Mouse (Mus musculus): ENCODE results near the gene AC124502.3.
"Not testable (repeated sequence)": the region's sequence is repeated elsewhere in the genome, so short reads cannot be mapped to it uniquely, and the experiment has no call there.

The AC124502.3 gene

DNA sequence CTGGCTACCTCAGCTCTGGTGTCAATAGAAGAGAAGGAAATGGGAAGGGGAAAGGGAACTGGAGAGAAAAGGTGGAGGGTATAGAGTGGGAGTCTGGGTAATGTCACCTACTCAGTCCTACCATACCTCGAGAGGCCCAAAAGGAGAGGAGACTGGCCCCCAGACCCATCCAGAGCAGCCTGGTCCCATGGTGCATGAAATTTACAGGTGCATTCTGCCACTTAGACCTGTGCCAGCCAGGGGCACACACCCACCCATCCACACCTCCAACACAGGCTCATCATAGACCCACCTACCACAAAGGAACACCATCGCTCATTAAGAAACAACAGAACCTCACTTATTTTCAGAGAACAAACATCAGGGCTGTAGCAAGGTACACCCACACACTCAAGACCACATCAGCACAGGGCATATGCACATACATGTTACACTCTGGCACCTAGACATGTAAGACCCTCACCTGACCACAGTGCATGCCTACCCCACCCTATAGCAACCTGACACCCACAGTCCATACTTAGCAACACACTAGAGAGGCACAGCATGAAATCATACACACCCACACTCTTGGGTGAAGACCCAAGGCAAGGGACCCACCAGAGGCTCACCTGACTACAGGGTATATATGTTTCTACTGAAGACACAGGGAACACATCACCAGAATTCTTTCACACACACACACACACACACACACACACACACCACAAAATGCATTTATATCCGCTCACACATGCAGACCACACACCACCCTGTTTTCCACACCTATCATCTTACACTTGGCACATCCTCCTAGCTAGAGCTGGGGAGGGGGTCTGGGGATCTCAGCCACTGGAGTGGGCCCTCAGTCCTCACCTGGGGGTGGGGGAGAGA is 45.5 kb downstream of the AC124502.3 start:
- DNase-seq (ENCODE audit: low read depth in 1 of 2, low spot score in 2 of 2): no peak

DNA sequence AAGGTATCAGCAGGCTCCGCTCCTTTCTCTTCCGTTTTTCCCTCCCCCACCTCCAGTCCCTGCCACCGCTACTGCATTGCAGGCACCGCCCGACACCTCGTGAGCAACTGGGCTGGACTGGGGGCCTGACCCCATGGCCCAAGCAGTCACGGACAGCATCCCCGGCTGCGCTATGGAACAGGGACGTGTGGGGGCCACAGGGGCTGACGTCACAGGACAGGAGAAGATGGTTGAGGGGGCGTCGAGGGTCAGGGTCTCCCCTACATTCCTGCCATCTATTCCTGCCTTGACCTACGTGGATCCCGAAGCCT is 46.1 kb downstream of the AC124502.3 start:
- no peak for DNase-seq (ENCODE audit: low read depth in 1 of 2, low spot score in 2 of 2)

DNA sequence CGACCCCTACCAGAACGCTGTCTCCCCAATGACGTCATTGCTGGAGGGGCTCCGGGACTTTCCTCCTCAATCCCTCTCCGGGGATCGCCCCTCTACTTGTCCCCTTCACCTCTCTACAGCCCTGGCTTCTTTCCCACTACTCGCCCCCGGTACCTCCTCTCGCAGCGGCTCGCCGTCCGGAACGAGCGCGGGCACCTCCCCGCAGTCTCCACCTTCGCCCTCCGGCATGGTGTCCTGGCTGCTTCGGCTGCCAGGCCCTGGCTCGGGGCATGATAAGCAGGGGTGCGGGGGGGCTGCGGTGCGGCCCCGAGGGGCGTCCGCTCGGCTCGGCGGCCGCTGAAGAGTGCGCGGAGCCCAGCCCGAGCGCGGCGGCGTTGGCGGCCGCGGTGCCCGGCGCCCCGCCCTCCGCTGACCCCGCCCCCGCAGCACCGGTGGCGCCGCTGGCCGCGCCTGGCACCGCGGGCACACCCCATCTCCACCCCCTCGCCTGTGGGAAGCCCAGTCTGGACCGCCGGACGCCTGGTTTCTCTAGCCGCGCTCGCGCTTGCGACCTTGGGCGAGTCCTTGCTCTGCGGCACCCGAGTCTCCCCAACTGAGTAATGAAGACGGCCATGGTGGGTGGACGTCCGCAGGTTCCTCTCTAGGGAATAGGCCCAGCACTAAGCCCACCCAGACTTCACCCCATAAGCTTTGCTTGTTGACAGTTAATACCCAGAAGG is 46.6 kb downstream of the AC124502.3 start, which contains the start of gene Tmem151a:
Gene Tmem151a (minus strand): TSS at position 387 of the 719 bp plus-strand sequence.
- DNase-seq (ENCODE audit: low read depth in 1 of 2, low spot score in 2 of 2): no peak

DNA sequence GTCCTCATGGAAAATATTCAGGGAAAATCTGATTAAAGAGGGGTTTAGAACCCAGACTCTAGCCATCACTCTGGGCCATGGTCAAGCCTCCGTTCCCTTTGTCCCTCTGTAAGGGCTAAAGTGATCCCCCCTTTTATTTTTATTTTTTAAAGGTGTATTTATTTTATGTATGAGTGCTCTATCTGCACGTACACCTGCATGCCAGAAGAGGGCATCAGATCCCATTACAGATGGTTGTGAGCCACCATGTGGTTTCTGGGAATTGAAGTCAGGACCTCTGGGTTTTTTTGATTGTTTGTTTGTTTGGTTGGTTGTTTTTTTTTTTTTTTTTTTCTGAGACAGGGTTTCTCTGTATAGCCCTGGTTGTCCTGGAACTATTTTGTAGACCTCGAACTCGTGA is 47.8 kb downstream of the AC124502.3 start:
- DNase-seq (ENCODE audit: low read depth in 1 of 2, low spot score in 2 of 2): not testable (repeated sequence)

DNA sequence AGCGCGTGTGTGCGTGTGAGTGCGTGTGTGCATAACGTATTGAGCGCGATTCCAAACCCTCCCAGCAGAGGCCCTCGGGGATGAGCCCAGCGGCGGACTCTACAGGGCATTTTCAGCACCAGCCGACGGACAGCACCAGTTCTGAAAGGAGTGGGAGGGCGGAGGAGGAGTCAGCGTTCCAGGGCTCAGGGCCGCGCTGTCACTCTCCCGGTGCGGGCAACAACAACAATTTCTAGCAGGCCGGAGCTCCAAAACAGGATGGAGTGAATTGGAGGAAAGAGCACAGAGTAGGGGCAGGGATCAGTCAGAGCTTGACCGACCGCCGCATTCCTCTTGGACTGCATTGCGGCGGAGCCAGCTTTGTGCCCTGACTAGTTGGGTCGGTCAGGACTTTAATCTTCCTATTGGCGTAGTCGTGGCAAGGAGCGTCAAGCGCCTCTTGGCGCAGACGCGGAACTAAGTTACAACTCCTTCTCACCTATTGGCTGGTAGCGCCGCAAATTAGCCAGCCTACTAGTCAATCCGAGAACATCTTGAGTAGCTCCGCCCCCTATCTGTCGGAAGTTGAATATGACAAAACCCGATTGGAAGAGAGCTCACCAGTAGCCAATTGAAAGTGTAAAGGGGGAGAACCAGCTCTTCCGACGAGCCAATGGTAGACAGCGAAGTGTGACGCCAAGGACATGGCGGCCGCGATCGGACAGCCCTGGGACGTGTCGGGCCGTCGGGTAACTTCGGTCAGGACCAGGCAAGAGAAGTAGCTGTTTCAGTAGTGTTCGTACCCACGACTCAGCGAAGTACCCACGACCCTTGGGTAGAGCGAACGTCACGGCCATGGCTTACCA is 49.4 kb downstream of the AC124502.3 start, which contains the start of gene Yif1a:
Gene Yif1a (plus strand): TSS at position 655 of the 845 bp plus-strand sequence.
- peak; percentile 88 to 90 for DNase-seq (ENCODE audit: low read depth in 1 of 2, low spot score in 2 of 2)

DNA sequence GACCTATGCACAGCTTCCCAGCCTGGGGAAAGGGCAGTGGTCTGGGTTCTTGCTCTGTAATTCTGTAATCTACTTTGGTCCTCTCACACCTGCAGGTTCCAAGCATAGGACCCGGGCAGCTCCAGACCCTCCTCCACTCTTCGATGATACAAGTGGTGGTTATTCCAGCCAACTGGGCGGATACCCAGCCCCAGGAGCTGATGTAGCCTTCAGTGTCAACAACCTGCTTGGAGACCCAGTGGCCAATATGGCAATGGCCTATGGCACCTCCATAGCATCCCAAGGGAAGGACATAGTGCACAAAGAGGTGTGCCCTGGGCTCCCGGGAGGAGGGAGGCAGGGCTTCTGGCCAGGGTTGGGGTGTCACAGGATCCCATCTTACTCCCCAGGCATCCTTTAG is 50.6 kb downstream of the AC124502.3 start:
- DNase-seq (ENCODE audit: low read depth in 1 of 2, low spot score in 2 of 2): no peak

DNA sequence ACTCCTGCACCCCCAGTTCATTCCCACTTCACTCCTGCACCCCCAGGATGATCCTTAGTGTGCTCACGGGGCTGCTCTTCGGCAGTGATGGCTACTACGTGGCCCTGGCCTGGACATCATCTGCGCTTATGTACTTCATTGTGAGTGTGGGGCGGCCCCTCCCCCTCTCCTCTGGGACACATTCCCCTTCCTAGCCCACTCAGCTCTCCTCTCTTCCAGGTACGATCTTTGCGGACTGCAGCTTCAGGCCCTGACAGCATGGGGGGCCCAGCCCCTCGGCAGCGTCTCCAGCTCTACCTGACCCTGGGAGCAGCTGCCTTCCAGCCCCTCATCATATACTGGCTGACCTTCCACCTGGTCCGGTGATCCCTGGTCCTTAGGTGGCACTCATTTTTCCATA is 53.4 kb downstream of the AC124502.3 start:
- DNase-seq (ENCODE audit: low read depth in 1 of 2, low spot score in 2 of 2): no peak

DNA sequence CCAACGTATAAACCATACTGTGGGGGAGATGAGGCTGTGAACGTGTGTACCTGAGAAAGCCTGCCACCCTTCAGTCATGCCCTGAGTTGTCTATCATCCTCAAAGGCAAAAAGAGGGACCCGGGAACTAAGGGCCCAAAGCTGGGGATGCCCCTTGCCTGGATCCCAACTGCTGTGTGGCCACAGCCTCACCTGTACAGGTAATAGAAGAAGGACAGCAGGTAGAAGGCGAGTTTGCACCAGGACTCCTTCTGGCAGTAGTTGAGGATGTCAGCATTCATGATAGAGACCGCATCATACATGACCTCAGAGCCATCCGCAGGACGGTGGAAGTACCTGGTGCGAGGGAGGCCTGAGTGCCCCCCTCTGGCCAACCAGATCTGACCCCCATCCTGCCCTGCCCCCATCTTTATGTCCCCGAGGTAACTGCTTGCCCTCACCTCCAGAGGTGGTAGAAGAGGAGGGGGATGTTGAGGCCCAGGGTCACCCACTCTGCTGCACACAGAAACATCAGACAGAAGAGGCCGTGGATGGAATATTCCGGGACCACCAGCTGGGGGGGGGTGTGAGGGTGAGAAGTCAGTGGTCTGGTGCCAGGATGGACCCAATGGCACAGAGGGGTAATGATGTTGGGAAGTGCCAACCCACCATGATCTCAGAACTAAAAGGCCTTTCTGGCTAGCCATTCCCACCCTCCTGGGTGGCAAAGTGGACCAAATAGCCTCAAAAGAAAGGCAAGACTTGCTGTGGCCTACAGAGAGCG is 55.0 kb downstream of the AC124502.3 start:
- no peak for DNase-seq (ENCODE audit: low read depth in 1 of 2, low spot score in 2 of 2)

DNA sequence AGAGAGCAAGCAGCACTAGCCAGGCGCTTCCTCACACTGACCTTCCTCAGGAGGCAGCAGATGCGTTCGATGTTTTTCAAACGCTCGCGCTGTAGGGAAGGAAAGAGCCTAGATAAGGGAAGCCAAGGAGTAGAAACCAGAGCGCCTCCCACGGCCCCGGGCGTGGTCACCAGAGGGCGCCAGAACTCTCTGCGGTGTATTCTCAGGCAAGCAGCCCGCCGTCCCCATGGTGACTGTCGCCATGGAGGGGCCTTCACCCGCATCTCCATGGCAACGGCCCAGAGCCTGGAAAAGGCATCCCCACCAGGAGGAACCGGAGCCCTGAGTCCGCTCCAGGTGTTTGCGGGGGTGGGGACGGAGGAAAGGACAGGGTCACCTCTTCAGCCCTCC is 55.5 kb downstream of the AC124502.3 start:
- DNase-seq (ENCODE audit: low read depth in 1 of 2, low spot score in 2 of 2): peak; percentile 66 to 76

DNA sequence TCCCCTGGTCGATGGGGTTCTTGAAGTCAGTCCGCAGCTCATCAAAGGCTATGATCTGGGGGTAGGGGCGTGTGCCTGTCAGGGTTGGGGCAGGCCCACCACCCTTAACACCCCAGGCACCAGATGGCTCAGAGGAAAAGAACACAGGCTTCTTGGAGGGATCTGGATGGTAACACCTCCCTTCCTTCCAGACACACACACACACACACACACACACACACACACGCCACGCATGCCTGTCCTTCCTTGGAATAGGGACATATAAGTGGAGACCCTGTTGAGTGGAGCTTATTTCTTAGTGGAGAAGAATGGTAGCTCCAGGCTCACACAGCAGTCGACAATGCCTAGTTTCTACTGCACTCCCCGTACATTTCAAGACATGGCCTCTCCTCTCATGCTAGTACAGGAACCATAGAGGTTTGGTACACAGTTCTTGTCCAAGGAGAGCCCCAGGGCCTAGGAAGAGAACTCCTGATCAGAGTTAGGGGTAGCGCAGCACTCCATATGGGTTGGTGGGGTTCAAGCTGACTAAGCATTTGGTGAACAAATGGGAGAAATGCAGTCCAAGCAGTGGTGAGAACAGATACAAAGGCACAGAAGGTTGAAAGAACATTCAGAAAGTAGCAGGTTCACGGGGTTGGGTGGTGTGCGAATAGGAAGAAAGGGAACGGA is 56.2 kb downstream of the AC124502.3 start:
- DNase-seq (ENCODE audit: low read depth in 1 of 2, low spot score in 2 of 2): no peak

DNA sequence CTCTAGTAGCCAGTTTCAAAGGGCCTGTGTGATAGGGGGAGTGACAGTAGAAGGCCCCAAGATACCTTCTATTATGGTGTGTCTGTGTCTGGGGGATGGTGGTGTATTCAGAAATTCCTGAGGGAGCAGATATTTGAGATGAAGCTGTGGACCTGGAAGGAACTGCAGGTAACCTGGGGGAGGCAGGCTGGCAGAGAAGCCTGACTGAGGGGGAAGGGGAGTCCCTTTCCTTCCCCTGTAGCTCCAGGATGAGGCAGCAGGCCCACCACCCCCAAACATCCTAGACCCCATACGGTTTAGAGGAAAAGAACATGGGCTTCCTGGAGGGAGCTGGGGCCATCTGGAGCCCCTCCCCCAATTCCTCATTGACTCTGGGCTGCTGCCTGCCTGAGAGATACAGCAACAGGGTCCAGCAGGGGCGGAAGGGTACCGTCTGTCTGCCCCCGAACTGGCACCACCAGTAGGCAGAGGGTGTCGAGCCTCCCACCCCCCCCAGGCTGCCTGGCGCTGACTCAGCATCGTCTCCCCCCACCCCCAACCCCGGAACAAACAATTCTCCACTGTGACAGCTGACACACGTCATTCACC is 57.3 kb downstream of the AC124502.3 start:
- DNase-seq (ENCODE audit: low read depth in 1 of 2, low spot score in 2 of 2): no peak

DNA sequence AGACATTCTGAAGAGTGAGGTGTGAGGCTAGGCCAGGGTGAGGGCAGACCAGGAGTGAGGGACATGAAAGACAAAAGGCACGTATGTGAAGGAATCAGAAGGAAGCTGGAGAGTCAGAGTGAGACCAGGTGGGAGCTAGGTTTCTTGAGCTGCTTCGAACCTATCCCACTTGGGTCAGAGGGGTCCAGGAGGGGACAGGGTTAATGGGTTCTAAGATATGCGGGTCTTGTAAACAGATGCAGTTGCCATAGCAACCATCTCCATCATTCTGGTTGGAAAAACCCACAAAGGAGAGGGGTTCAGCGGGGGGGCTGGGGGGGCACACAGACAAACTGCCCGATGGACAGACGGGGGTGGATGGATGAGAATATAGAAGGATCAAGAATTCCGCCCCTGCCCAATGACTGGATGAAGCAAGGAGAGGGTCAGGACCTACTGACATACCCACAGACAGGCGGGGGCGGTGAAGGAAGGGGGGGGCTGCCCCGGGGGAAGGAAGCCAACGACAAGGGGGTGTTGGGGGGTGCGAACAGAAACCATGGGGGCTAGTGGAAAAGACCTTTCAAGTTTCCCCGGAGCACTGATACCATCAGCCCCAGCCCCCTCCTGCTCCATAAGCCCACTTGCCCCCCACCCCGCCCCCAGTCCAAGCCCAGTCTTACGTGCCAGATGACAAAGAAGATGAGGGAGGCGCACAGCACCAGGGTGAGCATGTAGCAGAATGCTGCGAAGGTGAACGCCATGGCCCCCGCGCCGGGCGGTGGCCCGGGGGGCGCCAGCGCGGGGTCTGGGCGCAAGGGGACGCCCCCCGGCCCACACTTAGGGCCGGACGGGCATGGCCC is 59.1 kb downstream of the AC124502.3 start:
- DNase-seq (ENCODE audit: low read depth in 1 of 2, low spot score in 2 of 2): no peak

DNA sequence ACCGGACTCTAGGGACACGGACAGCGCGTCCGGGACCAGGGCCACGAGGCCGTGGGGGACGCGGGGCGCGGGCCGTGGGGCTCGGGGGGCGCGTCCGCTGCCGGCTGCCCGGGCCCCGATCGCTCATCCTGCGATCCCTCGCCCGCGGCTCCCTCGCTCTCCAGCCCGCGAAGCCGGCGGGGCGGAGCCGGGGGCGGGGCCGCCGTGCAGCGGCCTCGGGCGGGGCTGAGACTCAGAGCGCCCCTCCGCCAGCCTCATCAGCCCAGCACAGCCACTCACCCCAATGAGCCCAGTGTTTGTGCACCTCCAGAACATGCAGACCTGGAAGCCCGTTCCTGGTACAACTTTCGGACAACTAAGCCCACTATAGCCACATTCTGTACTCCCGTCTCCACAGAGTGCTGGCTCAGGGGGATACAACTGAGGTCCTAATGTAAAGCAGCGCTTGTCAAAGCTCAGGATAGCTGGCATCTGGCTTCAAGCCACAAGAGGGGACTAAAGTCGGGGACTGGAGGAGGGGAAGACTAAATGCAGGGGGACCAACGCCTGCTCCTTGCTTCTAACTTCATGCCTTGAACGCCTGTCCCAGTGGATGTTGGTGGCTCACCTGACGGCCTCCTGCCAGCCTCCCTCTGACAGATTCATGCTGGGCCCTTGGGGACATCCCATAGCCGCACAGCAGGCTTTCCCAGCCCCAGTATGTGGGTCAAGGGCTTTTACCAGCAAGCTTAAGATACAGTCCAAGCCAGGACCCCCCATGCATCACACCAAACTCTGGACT is 59.9 kb downstream of the AC124502.3 start, which contains the start of gene Cnih2:
Gene Cnih2 (minus strand): TSS at position 159 of the 781 bp plus-strand sequence.
- no peak for DNase-seq (ENCODE audit: low read depth in 1 of 2, low spot score in 2 of 2)

All from monocyte, adult 2 months (primary cell).